Mouse (Mus musculus) CD4-positive naive resting alpha-beta T cell, adult 57 days (primary cell): ENCODE data around the gene Tas2r140. TPM values are rescaled to one million over a fixed set of nuclear protein-coding genes. Genes with fewer than 3 reads are reported as not detected.

Source experiments
- total RNA-seq: library from RNA; stranded (reverse); gene quantifications from one replicate; pipeline ENCODE4 v1.2.4, GENCODE M21; 2023

Tas2r140 gene
- total RNA-seq = not detected

DNA sequence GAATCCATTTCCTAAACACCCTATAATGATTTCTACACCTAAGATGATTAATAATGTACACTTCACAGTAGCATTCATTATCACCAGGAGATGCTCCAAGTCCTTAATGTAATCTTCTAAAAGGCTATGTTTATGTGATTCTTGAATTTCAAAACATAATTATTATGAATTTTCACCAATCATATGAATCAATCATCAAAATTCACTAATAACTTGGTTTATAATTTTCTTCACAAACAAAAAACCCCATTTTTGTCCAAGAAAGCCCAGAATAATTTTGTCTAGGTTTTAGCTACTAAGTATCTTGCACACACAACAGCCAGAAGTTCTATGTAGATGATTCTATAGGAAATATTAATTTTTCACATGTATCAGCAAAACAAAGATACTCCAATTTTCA, at the start of gene Tas2r140:
TSS of gene Tas2r140 (minus strand) at position 101 of the 400 bp plus-strand sequence.

GRCm38 (mm10) chr6:133104609-133104921, 48.9 kb upstream of the Tas2r140 start, which contains the start of gene Smim10l1:
Gene Smim10l1 (plus strand): TSS chr6:133104909.

DNA sequence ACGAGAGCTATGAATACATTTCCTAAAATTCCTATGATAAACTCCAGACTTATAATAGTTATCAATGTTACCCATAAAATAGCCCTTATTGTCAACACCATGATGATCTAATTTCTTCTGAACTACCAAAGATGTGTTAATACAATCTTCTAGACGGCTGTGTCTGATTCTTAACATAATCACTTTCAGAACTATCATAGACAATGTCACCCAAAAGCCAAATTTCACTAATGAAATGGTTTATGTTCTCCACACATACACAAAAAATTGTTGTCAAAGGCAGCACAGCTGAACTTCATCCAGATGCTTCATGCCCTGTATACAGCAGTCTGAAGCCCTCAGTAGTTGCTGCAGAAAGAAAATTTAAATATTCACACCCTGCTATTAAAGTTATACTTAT, 18.6 kb downstream of the Tas2r140 start, which contains the start of gene Tas2r103:
TSS of gene Tas2r103 (minus strand) at position 101 of the 400 bp plus-strand sequence.

Other genes with a start within 250 kb of the Tas2r140 start
- not detected for gene Tas2r123, start 208.7 kb downstream of the Tas2r140 start, total RNA-seq
- not detected for gene Tas2r116, start 200.4 kb downstream of the Tas2r140 start, total RNA-seq
- gene Tas2r110, start 187.8 kb downstream of the Tas2r140 start, total RNA-seq = not detected
- gene Tas2r113, start 162.8 kb downstream of the Tas2r140 start, total RNA-seq = not detected
- not detected for gene Tas2r125, start 146.2 kb downstream of the Tas2r140 start, total RNA-seq
- gene Tas2r129, start 104.7 kb downstream of the Tas2r140 start, total RNA-seq = not detected
- gene Tas2r131, start 97.9 kb downstream of the Tas2r140 start, total RNA-seq = not detected
- not detected for gene Tas2r109, start 74.9 kb downstream of the Tas2r140 start, total RNA-seq
- gene Tas2r103, start 18.7 kb downstream of the Tas2r140 start, total RNA-seq = not detected
- gene Smim10l1, start 49.1 kb upstream of the Tas2r140 start, total RNA-seq = 20.0 TPM
- gene 5530400C23Rik, start 236.4 kb upstream of the Tas2r140 start, total RNA-seq = not detected